In genomic region chrX:42033111-42033693, GRCm38 (mm10) we compare ENCODE assay signal across 9 mouse cellular contexts. TPM values are rescaled to one million over a fixed set of nuclear protein-coding genes. Genes with fewer than 3 reads are reported as not detected.
DNase-seq lines count a peak whose midpoint lies in the region; ATAC-seq and TF ChIP-seq lines count a peak whose summit lies in the region.
"Had no signal": no experiment of that assay in that cellular context is flagged by ENCODE, and none has a peak within 500 bp of the region (broad histone marks: within the 10 kb centered on the region; RNA-seq: fewer than 3 reads in every experiment).

No protein-coding gene starts in this region.

- DNase-seq in B cell, adult 2 months, result peak; percentile 79
- DNase-seq in adrenal gland, postnatal 36 days, result peak; percentile 78 to 81
- DNase-seq in embryonic facial prominence, embryonic 14.5 days (ENCODE audit: low spot score), result peak; percentile 57
- peak; percentile 54 to 76 for DNase-seq in heart, adult 9 months (ENCODE audit: low spot score in 2 of 2)
- DNase-seq in kidney, postnatal 10 days, result peak; percentile 82
- DNase-seq in natural killer cell, adult 2 months (ENCODE audit: low spot score in 2 of 2), result peak; percentile 57 to 72

- H3K9ac ChIP-seq in embryonic facial prominence, embryonic 14.5 days (ENCODE audit: low read depth, low read length), result no peak overlapping the region
- H3K9ac ChIP-seq in liver, embryonic 12.5 days, result no peak overlapping the region
- H3K9ac ChIP-seq: embryonic facial prominence, embryonic 15.5 days had no signal

- TF ChIP-seq CTCF in testis, adult 2 months (IDR thresholded peaks at IDR 0.05; ENCODE audit: control insufficient read depth, insufficient read depth, insufficient replicate concordance, low read depth, low read length), result peak; percentile 72; the same call in 1 of the 2 replicates

- H3K27me3 ChIP-seq in embryonic facial prominence, embryonic 14.5 days (replicated peaks; ENCODE audit: control insufficient read depth, insufficient read depth, low read length), result no peaks in the 10 kb centered on the region
- no peaks in the 10 kb centered on the region for H3K27me3 ChIP-seq in liver, embryonic 12.5 days (replicated peaks)
- no peaks in the 10 kb centered on the region for H3K27me3 ChIP-seq in testis, adult 2 months (ENCODE audit: control insufficient read depth, insufficient read depth, low read length)
- H3K27me3 ChIP-seq: embryonic facial prominence, embryonic 15.5 days had no signal

- no peak overlapping the region for H3K4me3 ChIP-seq in embryonic facial prominence, embryonic 14.5 days (ENCODE audit: low read depth, low read length)
- no peak overlapping the region for H3K4me3 ChIP-seq in liver, embryonic 12.5 days
- peak overlapping the region; percentile 29 for H3K4me3 ChIP-seq in testis, adult 2 months (ENCODE audit: control insufficient read depth, low read depth, low read length)
- H3K4me3 ChIP-seq: embryonic facial prominence, embryonic 15.5 days had no signal

- no peak overlapping the region for H3K27ac ChIP-seq in embryonic facial prominence, embryonic 14.5 days (replicated peaks; ENCODE audit: low read depth, low read length)
- no peak overlapping the region for H3K27ac ChIP-seq in liver, embryonic 12.5 days
- H3K27ac ChIP-seq in testis, adult 2 months (ENCODE audit: control insufficient read depth, insufficient read depth, low read depth, low read length), result no peak overlapping the region
- H3K27ac ChIP-seq: embryonic facial prominence, embryonic 15.5 days had no signal

- 36% methylated on average over 8 of the region's 8 CpGs for WGBS in embryonic facial prominence, embryonic 14.5 days
- 24% methylated on average over 8 of the region's 8 CpGs for WGBS in liver, embryonic 12.5 days (ENCODE audit: insufficient replicate concordance)

- H3K4me2 ChIP-seq in embryonic facial prominence, embryonic 14.5 days (ENCODE audit: low read depth, low read length), result no peak overlapping the region
- 0 out of 2 replicates have a peak overlapping the region, but pooled peaks have one; percentile 9 for H3K4me2 ChIP-seq in liver, embryonic 12.5 days
- H3K4me2 ChIP-seq: embryonic facial prominence, embryonic 15.5 days had no signal

- H3K4me1 ChIP-seq in embryonic facial prominence, embryonic 14.5 days (ENCODE audit: control insufficient read depth, insufficient read depth, low read length), result no peaks in the 10 kb centered on the region
- H3K4me1 ChIP-seq in liver, embryonic 12.5 days, result no peaks in the 10 kb centered on the region
- no peaks in the 10 kb centered on the region for H3K4me1 ChIP-seq in testis, adult 2 months (ENCODE audit: control insufficient read depth, insufficient read depth, low read length)
- H3K4me1 ChIP-seq: embryonic facial prominence, embryonic 15.5 days had no signal

- no peaks in the 10 kb centered on the region for H3K36me3 ChIP-seq in embryonic facial prominence, embryonic 14.5 days (ENCODE audit: control insufficient read depth, insufficient read depth, low read length)
- no peaks in the 10 kb centered on the region for H3K36me3 ChIP-seq in liver, embryonic 12.5 days
- no peaks in the 10 kb centered on the region for H3K36me3 ChIP-seq in testis, adult 2 months (ENCODE audit: control insufficient read depth, insufficient read depth, low read length)
- H3K36me3 ChIP-seq: embryonic facial prominence, embryonic 15.5 days had no signal

- peak; percentile 74 for ATAC-seq in embryonic facial prominence, embryonic 14.5 days (ENCODE audit: low read depth)
- ATAC-seq in liver, embryonic 12.5 days, result peak; percentile 75

- no peak for TF ChIP-seq POLR2A in testis, adult 2 months (IDR thresholded peaks at IDR 0.05; ENCODE audit: control insufficient read depth, low read depth, low read length)

- no peaks in the 10 kb centered on the region for H3K9me3 ChIP-seq in embryonic facial prominence, embryonic 14.5 days (ENCODE audit: control insufficient read depth, low read length)
- H3K9me3 ChIP-seq in liver, embryonic 12.5 days (replicated peaks), result no peaks in the 10 kb centered on the region
- H3K9me3 ChIP-seq: embryonic facial prominence, embryonic 15.5 days had no signal

RNA-seq across cellular contexts. Expression of gene Xiap, which starts 26.3 kb away (rescaled TPM):
- 10 to 100 TPM; 54.1 to 62.9 TPM for total RNA-seq in adrenal gland, postnatal 36 days (2021)
- 17.6 and 18.1 TPM in 2 replicates for polyA plus RNA-seq in embryonic facial prominence, embryonic 14.5 days (2014; fragmentation: Nextera tagmentation; extraction: Ambion mirVana)
- polyA plus RNA-seq in liver, embryonic 12.5 days (2016; fragmentation: Nextera tagmentation; extraction: Ambion mirVana), result 6.6 and 7.9 TPM in 2 replicates
- polyA plus RNA-seq in testis, adult 2 months (2012; rRNA removed), result 1.1 and 1.5 TPM in 2 replicates
